Mouse (Mus musculus) B cell, adult 2 months (primary cell): ENCODE data around the gene Dnajc6.
A peak's percentile ranks its signal among the peaks of the same experiment; 100 is the strongest.

ENCODE experiments used
- DNase-seq, 2 experiments: peaks; one replicate each; pipeline ENCODE4 v3.0.0; 2022

The Dnajc6 gene

GRCm38 (mm10) chr4:101496534-101497237 lies at the start of gene Dnajc6:
Gene Dnajc6, plus strand, starts transcription at chr4:101496648.
- peak in 1 of 2 experiments; percentile 7 for DNase-seq

DNA sequence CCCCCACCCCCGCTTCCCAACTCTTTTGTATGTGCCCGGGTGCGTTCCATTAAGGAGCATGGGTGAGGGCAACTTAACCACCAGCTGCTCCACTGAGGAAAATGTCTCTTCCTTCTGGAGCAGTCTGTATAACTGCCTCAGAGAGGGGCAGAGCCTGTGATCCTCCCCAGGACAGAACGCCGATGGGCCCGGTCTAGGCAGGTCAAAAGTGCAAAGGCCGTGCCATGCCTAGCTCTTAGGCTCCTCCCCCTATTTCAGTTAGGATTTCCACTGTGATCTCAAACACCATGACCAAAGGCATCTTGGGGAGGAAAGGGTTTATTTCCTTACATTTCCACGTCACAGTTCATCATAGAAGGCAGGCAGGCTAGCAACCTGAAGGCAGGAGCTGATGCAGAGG lies 47.7 kb upstream of the Dnajc6 start:
- no peak for DNase-seq

GRCm38 (mm10) chr4:101449344-101449743 lies 47.1 kb upstream of the Dnajc6 start:
- no peak for DNase-seq

DNA sequence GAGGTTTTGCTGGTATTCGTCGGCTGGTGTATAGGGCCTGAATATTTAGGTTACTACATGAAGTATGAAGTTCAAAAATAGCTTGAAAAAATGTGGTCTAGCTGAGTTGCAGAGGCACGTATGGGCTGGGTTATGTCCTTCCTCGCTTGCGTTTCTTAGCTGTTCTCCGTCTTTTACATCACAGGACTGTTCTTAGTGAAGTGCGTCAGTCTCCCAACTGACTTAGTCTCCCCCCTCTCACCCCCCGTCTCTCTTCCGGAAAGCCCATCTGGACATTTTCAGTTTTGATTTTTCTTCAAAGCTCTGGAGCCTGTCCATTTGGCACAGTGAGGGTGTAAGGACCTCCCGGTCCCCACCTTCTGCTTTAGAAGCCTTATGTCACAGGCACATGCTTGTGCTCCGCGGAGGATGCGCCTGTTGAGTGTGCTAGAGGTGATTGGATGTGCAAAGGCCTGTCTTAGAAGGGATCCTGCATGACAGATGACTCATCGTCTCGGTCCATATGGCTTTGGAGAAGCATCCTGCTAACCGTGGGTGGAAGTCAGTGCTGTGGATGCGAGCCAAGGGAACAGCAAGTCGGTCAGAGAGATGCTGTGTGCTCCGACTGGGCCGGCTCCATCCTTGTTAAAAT lies 46.2 kb upstream of the Dnajc6 start:
- no peak for DNase-seq

GRCm38 (mm10) chr4:101451089-101451488 lies 45.4 kb upstream of the Dnajc6 start:
- no peak for DNase-seq

- no peak for DNase-seq
Observed at GRCm38 (mm10) chr4:101452829-101453228, 43.6 kb upstream of the Dnajc6 start.

DNA sequence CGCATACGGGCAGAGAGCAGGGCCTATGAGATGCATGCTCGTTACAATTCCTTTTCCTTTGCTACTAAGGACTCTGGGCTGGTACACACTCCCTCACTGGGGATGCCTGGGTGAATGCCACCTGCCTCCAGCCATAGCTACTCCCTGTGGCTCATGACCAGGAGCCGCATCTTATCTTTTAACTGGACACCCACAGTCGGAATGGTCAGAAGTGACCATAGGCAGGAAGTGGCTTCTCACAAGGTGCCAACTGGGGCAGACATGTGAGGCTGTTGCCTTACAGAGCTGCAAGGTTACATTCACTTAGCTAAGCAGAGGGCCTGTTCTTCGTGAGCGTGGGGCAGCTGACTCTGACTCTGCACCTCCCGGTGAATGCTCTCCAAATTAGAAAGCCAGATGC lies 39.3 kb upstream of the Dnajc6 start:
- DNase-seq: no peak

- peak; percentile 45 to 46 for DNase-seq
Observed at GRCm38 (mm10) chr4:101458341-101458740, 38.1 kb upstream of the Dnajc6 start.

GRCm38 (mm10) chr4:101459358-101459757 lies 37.1 kb upstream of the Dnajc6 start:
- no peak for DNase-seq

- no peak for DNase-seq
Observed at GRCm38 (mm10) chr4:101460114-101460513, 36.3 kb upstream of the Dnajc6 start.

GRCm38 (mm10) chr4:101462065-101462464 lies 34.4 kb upstream of the Dnajc6 start:
- no peak for DNase-seq

GRCm38 (mm10) chr4:101466264-101466663 lies 30.2 kb upstream of the Dnajc6 start:
- DNase-seq: no peak

DNA sequence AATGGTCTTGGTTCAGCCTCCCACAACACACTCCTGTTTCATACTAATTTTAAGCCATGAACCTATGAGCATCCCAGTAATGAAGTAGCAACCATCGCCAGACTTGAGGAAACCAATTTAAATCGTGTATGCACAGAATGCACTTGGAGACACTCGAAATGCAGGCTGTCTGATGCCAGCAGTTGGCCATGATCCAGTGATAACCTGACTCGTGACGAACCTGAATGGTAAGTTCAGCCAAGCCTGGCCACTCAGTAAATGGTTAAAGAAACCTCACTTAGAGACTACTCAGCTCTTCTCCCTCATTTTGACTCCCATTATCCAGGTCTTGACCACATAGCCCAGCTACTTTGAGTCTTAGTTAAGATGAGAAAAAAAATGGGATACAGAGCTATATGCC lies 27.2 kb upstream of the Dnajc6 start:
- DNase-seq: no peak

DNA sequence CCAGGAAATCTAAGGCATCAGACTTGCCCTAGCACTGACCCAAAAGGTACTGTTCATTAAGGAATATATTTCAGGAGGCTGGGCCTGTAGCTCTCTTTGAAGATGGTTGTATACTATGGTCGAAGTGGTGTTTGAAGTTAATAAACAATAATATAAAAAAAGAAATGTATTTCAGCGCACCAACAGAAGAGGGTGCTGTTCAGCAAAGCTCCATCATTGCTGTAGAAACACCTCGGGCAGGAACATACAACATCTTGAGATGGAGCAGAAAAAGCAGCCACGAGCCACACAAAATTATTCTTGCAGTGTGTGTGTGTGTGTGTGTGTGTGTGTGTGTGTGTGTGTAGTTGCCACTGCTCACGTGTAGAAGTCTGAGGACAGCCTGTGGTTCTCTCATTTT lies 25.9 kb upstream of the Dnajc6 start:
- DNase-seq: no peak

- DNase-seq: no peak
Observed at GRCm38 (mm10) chr4:101472767-101473166, 23.7 kb upstream of the Dnajc6 start.

- DNase-seq: no peak
Observed at GRCm38 (mm10) chr4:101490320-101490917, 6.0 kb upstream of the Dnajc6 start.

DNA sequence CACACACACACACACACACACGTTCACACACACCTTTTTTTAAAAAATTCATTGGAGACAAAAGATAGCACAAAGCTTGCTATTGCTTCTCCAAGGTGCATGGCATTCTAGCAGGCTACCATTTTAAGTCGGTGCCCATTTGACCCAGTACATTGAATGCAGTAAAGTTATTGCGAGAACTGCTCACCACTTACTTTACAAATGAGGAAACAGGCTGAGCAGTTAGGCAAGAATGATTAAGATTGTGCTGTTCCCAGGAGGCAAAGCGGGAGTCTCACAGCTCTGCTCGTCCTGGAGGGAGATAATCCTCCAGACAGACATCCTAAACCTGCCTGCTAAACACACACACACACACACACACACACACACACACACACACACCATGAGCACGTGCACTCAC lies 4.7 kb upstream of the Dnajc6 start:
- no peak for DNase-seq

DNA sequence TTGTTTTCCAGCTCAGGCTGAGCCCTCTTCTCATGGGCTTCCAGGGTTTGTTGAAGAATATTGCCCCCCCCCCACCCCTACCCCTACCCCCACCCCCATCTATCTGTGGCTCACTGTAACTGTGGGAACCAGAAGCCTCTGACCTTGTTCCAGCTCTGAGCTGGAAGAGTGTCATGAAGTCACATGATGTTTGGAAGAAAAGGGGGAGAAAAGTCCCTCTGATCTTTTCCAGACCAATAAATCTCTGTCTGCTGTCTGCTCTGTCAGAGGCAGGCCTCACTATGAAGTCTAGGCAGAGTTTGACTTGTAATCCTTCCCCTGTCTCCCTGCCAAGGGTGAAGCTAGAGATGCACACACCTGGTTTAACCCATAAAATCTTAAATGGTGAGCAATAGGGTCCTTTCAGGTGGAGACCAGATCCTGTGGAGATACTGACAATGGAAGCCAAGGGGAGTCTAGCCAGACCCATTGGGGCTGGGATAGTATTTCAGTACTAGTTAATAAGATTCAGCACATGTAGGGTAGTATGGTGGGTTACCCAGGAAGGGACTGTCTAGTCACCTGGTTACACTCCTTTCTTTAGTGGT lies 2.7 kb upstream of the Dnajc6 start:
- DNase-seq: no peak

GRCm38 (mm10) chr4:101496188-101496533 lies 287 bp upstream of the Dnajc6 start:
- no peak for DNase-seq

GRCm38 (mm10) chr4:101497336-101497735 lies 888 bp downstream of the Dnajc6 start:
- DNase-seq: no peak

DNA sequence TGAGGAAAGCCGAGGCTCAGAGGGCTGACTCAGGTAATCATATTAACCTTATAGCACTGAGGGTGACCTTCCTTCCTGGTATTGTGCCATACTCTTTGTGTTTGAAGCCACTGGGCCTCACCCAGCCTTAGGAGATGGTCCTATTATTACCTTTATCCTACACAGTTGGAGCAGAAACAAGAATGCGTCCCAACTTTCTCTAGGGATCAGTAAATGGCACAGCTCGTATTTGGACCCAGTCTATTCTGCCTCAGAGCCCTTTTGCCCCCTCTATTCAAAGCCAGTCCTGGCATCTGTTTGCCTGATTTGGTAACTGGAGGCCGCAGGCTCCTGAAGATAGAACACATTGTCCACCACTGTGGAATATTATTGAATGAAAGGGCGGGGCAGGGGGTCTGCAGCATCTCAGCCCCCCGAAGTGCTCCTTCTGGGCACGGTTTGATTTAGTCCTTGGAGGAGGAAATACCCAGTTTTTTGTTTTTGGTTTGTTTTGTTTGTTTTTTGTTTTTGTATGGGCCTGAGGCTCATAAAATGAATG lies 8.1 kb downstream of the Dnajc6 start:
- no peak for DNase-seq

GRCm38 (mm10) chr4:101505966-101506365 lies 9.5 kb downstream of the Dnajc6 start:
- no peak for DNase-seq

DNA sequence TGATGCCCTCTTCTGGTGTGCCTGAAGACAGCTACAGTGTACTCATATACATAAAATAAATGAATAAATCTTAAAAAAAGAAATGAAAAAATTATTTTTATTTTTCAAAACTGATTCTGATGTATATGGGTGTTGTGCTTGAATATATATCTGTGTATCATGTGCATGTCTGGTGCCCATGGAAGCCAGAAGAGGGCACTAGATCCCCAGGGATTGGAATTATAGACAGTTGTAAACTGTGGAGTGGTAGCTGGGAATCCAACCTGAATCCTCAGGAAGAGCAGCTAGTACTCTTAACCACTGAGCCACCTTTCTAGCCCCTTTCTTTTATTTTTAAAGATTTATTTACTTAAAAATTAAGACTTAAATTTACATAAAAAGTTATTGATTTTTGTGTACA lies 9.9 kb downstream of the Dnajc6 start:
- DNase-seq: no peak
